Mouse (Mus musculus) heart, adult 2 months (tissue): ENCODE measurements around the gene Pnp2.
"Not testable (repeated sequence)": the region's sequence is repeated elsewhere in the genome, so short reads cannot be mapped to it uniquely, and the experiment has no call there.

Experiments used
- CTCF ChIP-seq: fragments of 200-600 bp; IDR thresholded peaks from 2 replicates; pipeline ENCODE4 v1.8.1; 2022; ENCODE audit warnings: antibody characterized with exemption, mild to moderate bottlenecking, moderate library complexity
- POLR2A ChIP-seq: fragments of 200-500 bp; IDR thresholded peaks from 2 replicates; pipeline ENCODE4 v1.6.1; 2011; ENCODE audit warnings: mild to moderate bottlenecking, low read depth, low read length, control low read depth; ENCODE audit not compliant: insufficient read depth

GRCm38 (mm10) chr14:50923437-50923836 is 32.4 kb upstream of the Pnp2 start:
- TF ChIP-seq CTCF, POLR2A: not testable (repeated sequence)
